Comparison of ENCODE assay signal across 26 mouse cellular contexts in genomic region chr3:108357051-108357450, GRCm38 (mm10). TPM values are rescaled to one million over a fixed set of nuclear protein-coding genes. Genes with fewer than 3 reads are reported as not detected.
DNase-seq lines count a peak whose midpoint lies in the region; ATAC-seq and TF ChIP-seq lines count a peak whose summit lies in the region.
"Had no signal": no experiment of that assay in that cellular context is flagged by ENCODE, and none has a peak within 500 bp of the region (broad histone marks: within the 10 kb centered on the region; RNA-seq: fewer than 3 reads in every experiment).

No protein-coding gene starts in this region.

- WGBS in hindbrain, postnatal 0 days, result 90% methylated on average over 10 of the region's 10 CpGs

- H3K4me2 ChIP-seq in hindbrain, postnatal 0 days (ENCODE audit: low read depth, low read length), result no peak overlapping the region
- H3K4me2 ChIP-seq: embryonic facial prominence, embryonic 12.5 days; forebrain, embryonic 12.5 days had no signal

- H3K27ac ChIP-seq in layer of hippocampus, adult 2 months, result peak overlapping the region; percentile 95
- H3K27ac ChIP-seq in cortical plate, adult 2 months (ENCODE audit: insufficient read depth, low read length), result 0 out of 2 replicates have a peak overlapping the region, but pooled peaks have one; percentile 55
- no peak overlapping the region for H3K27ac ChIP-seq in hindbrain, postnatal 0 days
- H3K27ac ChIP-seq: embryonic facial prominence, embryonic 10.5 days; embryonic facial prominence, embryonic 12.5 days; forebrain, embryonic 12.5 days had no signal

- H3K9me3 ChIP-seq in hindbrain, postnatal 0 days (ENCODE audit: low read length), result no peaks in the 10 kb centered on the region
- H3K9me3 ChIP-seq: embryonic facial prominence, embryonic 10.5 days; embryonic facial prominence, embryonic 12.5 days; forebrain, embryonic 12.5 days had no signal

- H3K27me3 ChIP-seq in hindbrain, postnatal 0 days (ENCODE audit: insufficient read depth, low read length), result no peaks in the 10 kb centered on the region
- H3K27me3 ChIP-seq: embryonic facial prominence, embryonic 12.5 days; forebrain, embryonic 12.5 days had no signal

- DNase-seq in layer of hippocampus, adult 2 months (ENCODE audit: low spot score in 2 of 2), result no peak
- no peak for DNase-seq in layer of hippocampus, postnatal 10 days (ENCODE audit: low spot score in 2 of 2)
- DNase-seq in right cerebral cortex, adult 18-20 months, result peak; percentile 57
- DNase-seq in right cerebral cortex, postnatal 10 days (ENCODE audit: low spot score in 2 of 2), result no peak
- no peak for DNase-seq in cerebellum, adult 8-10 months
- DNase-seq in hindbrain, postnatal 0 days (ENCODE audit: low spot score), result no peak
- DNase-seq: adrenal gland, adult 2 months; adrenal gland, postnatal 10 days; adrenal gland, postnatal 25 days; cerebellum, adult 11-12 months; cerebellum, adult 2 months; cerebellum, adult 9-11 months; cerebellum, postnatal 14 days; cerebellum, postnatal 36 days; forebrain, postnatal 0 days had no signal

- no peak for TF ChIP-seq CTCF in layer of hippocampus, adult 2 months (conservative IDR thresholded peaks at IDR 0.05)
- TF ChIP-seq CTCF in cortical plate, adult 2 months (IDR thresholded peaks at IDR 0.05; ENCODE audit: extremely low read depth, insufficient read depth, low read length), result no peak
- TF ChIP-seq CTCF in hindbrain, postnatal 0 days (IDR thresholded peaks at IDR 0.05; ENCODE audit: low read depth), result no peak

- TF ChIP-seq POLR2A in cortical plate, adult 2 months (IDR thresholded peaks at IDR 0.05; ENCODE audit: extremely low read depth, insufficient read depth, low read length), result no peak

- ATAC-seq in hindbrain, postnatal 0 days, result no peak
- ATAC-seq: forebrain, embryonic 14.5 days; forebrain, postnatal 0 days had no signal

- peaks cover 49% of the 10 kb centered on the region for H3K36me3 ChIP-seq in hindbrain, postnatal 0 days (ENCODE audit: insufficient read depth, low read length)

- peaks cover 5% of the 10 kb centered on the region for H3K4me1 ChIP-seq in cortical plate, adult 2 months (ENCODE audit: control insufficient read depth, insufficient read depth, low read length)
- H3K4me1 ChIP-seq in hindbrain, postnatal 0 days (ENCODE audit: insufficient read depth, low read length), result no peaks in the 10 kb centered on the region

- no peak overlapping the region for H3K4me3 ChIP-seq in layer of hippocampus, adult 2 months
- no peak overlapping the region for H3K4me3 ChIP-seq in cortical plate, adult 2 months (ENCODE audit: insufficient read depth, low read length)
- no peak overlapping the region for H3K4me3 ChIP-seq in hindbrain, postnatal 0 days (ENCODE audit: low read length)
- H3K4me3 ChIP-seq: embryonic facial prominence, embryonic 10.5 days; embryonic facial prominence, embryonic 12.5 days; forebrain, embryonic 12.5 days had no signal

- no peak overlapping the region for H3K9ac ChIP-seq in hindbrain, postnatal 0 days (replicated peaks; ENCODE audit: low read length)
- H3K9ac ChIP-seq: embryonic facial prominence, embryonic 12.5 days; forebrain, embryonic 12.5 days; forebrain, postnatal 0 days had no signal

RNA-seq across cellular contexts. Expression of gene Mybphl, which starts 7.7 kb away (rescaled TPM):
- total RNA-seq in layer of hippocampus, adult 2 months (2021), result 1 to 10 TPM in 1 of 2 experiments, under 1 TPM in 1; 0.83 to 1.5 TPM
- under 1 TPM in 1 of 2 experiments, not detected in 1; 0.36 TPM for total RNA-seq in layer of hippocampus, postnatal 10 days (2021)
- 0.08 TPM in 1 of 2 replicates, not detected in the other for polyA plus RNA-seq in cortical plate, adult 2 months (2012; rRNA removed)
- total RNA-seq in hindbrain, postnatal 0 days (2014; rRNA removed), result 0.36 TPM in 1 of 2 replicates, not detected in the other
- 0.11 and 0.19 TPM in 2 replicates for polyA plus RNA-seq in hindbrain, postnatal 0 days (2015; fragmentation: Nextera tagmentation; extraction: Ambion mirVana)
- total RNA-seq: adrenal gland, adult 2 months; adrenal gland, postnatal 10 days; adrenal gland, postnatal 25 days; adrenal gland, postnatal 4 days; common myeloid progenitor, adult 5-6 weeks; ES-E14; forebrain, postnatal 0 days; MEL had no signal
- polyA plus RNA-seq: adrenal gland, adult 2 months; C2C12; cerebellum, adult 2 months; embryonic facial prominence, embryonic 14.5 days; forebrain, embryonic 14.5 days; forebrain, postnatal 0 days had no signal

RNA-seq across cellular contexts. Expression of gene Psrc1, which starts 26.6 kb away (rescaled TPM):
- total RNA-seq in layer of hippocampus, adult 2 months (2021), result 10 to 100 TPM; 17.5 to 22.2 TPM
- total RNA-seq in layer of hippocampus, postnatal 10 days (2021), result 10 to 100 TPM; 12.5 to 12.8 TPM
- 29.9 and 35.5 TPM in 2 replicates for polyA plus RNA-seq in cortical plate, adult 2 months (2012; rRNA removed)
- total RNA-seq in hindbrain, postnatal 0 days (2014; rRNA removed), result 11.0 and 15.0 TPM in 2 replicates
- 8.4 and 11.0 TPM in 2 replicates for polyA plus RNA-seq in hindbrain, postnatal 0 days (2015; fragmentation: Nextera tagmentation; extraction: Ambion mirVana)

RNA-seq across cellular contexts. Expression of gene Celsr2, which starts 58.3 kb away (rescaled TPM):
- 100 to 1,000 TPM; 185 to 201 TPM for total RNA-seq in layer of hippocampus, adult 2 months (2021)
- 100 to 1,000 TPM; 177 to 179 TPM for total RNA-seq in layer of hippocampus, postnatal 10 days (2021)
- polyA plus RNA-seq in cortical plate, adult 2 months (2012; rRNA removed), result 60.0 and 61.5 TPM in 2 replicates
- total RNA-seq in hindbrain, postnatal 0 days (2014; rRNA removed), result 94.8 and 95.3 TPM in 2 replicates
- polyA plus RNA-seq in hindbrain, postnatal 0 days (2015; fragmentation: Nextera tagmentation; extraction: Ambion mirVana), result 28.1 and 30.6 TPM in 2 replicates
- total RNA-seq: MEL had no signal
- polyA plus RNA-seq: C2C12 had no signal
